Mouse (Mus musculus) gastrocnemius, postnatal 36 days (tissue): Measurements from ENCODE around the gene Ndufaf2. TPM values are rescaled to one million over a fixed set of nuclear protein-coding genes. Genes with fewer than 3 reads are reported as not detected.

Experiments
- DNase-seq, 2 experiments: peaks; one replicate each; pipeline ENCODE4 v3.0.0; 2022
- intact Hi-C: fragments of 180-260 bp; cut with DNase I; formaldehyde crosslinking; loops from one replicate; pipeline ENCODE4 v1.15.1; 2025
- total RNA-seq, 2 experiments: library from RNA; stranded (reverse); gene quantifications; 2 replicates each; pipeline ENCODE4 v1.2.3; 2021

Ndufaf2 gene
- total RNA-seq, 2 experiments from 2014 or later: 13.3 to 17.3 TPM

DNA sequence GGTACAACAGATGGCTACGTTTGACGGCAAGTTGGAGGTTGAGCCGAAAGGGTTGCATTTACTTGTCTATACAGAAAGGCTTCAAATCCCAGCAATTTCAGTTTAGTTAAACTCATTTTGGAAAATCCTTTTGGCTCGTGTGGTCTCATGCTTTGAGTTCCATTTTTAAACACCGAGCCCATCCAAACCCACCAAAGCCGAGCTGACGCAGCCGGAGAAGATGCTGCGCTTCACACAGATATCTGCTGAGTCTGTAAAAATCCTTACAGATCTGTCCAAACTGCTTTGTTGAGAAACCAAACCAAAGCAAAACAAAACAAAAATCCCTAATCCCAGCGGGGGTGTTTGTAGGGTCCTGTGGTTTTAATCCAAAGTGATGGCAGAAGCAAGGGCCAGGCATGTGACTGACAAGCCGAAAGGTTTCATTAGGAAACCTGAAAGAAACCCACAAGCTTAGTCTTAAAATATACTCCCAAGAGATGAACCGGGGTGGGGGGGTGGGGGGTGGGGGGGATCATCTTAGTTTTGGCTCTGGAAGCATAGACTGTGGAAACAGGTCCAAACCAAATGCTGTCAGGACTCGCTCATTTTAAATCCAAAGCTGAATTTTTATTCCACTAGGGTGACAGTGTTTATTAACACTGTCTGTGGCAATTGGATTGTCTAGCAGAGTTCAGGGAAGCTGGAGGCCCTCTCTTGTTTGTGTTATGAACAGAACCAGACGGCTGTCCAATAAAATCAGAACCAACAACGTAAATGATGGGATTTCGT, 181.4 kb downstream of the Ndufaf2 start:
- intact Hi-C loops: no loop called here
- DNase-seq: no peak

DNA sequence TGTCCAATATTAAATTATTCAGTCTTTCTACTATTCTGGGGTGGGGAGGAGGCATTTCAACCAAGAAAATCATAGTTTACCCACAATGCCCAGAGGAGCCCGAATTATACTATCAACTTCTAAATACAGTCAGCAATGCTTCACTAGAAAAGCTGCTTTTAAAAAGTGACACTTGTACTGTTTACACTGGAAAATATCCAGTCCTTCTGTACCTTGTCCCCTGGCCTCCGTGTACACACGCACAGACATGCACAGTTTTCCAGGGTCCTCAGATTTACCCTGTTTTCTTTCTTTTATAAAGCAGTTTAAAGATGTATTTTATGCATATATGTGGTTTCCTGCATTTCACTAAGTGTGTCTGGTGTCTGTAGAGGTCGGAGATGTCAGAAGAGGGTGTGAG, 186.0 kb downstream of the Ndufaf2 start:
- DNase-seq: no peak
- intact Hi-C loops: no loop called here

DNA sequence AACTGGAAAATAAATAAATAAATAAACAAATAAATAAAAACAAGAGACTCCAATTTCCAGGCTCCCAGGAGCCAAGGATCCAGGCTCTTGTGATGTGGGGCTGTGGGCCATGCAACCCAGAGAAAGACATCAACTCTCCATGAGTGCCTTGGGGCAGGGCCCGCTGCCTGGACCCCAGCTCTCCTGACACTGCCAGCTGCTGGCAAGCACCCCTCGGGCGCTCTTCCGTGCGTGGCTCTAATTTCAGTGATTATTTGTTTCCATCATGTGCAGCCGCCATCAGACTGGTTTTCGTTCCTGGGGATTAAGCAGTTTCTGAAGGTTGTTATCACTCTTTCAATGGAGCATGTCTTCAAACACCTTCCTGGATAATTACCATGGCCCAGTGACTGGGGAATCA, 186.6 kb downstream of the Ndufaf2 start:
- no peak for DNase-seq
- intact Hi-C loops: no loop called here

DNA sequence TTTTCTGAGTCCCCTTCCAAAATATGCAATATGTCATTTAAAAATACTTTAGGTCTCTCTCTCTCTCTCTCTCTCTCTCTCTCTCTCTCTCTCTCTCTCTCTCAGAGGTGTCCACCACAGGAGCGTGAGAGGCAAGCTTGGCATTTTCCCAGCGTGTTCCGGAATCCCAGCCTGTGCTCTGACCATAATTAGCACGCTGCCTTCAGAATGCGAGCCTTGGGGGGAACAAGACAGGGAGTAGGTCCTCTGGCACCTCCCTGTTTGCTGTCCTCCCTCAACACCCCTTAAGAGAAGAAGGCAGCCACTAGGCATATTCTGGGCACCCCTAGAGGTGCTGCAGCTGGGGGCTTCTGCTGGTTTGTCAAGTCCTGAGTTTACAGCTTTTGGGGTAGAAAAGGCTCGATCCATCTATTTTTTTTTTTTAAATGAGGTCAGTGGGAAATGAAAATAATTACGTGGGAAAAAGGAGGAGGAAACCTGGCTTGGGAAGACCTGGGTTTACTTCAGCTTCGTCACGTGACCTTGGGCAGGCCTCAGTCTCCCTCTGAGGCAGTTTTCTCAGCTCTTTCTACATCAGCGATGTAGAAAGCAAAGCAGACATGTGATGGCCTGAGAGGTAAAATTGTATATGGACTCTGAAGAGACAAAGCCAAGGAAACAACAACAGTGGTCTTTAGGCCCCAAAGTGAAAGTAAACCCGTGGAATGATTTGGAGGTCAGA, 187.8 kb downstream of the Ndufaf2 start:
- DNase-seq: no peak
- intact Hi-C loops: no loop called here

DNA sequence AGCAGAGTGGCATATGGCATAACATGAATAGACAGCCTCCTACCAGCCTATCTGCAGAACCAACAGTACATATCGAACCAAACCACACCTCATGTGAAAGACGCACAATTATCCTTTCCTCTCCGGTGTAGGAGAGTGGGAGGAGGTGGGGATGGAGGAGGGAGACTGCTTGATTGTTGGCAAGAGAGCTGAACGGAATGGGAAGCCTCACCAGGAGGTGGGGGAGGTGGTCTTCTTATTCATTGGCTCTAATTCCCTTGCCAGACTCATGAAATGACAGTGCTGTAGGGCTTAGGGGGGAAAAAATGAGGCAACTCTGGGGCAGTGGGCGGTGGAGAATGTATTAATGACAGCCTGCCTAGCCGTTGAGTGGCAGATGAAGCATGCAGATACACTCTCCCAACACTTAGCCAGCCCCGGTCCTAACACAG, 188.4 kb downstream of the Ndufaf2 start:
- intact Hi-C loops: no loop called here
- DNase-seq: no peak

DNA sequence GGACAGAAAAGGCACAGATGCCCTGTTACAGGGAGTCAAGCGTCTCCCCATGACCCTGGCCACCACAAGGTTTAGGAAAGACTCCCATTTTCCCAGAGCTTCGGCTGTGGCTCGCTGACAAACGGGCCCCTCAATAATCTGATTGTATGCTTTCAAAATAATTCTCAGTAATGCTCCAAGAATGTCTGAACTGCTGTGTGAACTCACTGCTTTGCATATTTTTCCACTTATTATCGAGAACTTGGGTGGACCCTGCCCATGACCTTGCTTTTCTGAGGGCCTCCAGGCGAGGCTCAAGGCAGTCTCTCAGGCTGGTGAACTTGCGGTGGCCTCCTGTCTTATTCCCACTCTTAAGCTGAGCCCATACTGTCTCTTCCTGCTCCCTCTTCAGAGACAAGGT, 193.8 kb downstream of the Ndufaf2 start:
- intact Hi-C loops: no loop called here
- DNase-seq: no peak

DNA sequence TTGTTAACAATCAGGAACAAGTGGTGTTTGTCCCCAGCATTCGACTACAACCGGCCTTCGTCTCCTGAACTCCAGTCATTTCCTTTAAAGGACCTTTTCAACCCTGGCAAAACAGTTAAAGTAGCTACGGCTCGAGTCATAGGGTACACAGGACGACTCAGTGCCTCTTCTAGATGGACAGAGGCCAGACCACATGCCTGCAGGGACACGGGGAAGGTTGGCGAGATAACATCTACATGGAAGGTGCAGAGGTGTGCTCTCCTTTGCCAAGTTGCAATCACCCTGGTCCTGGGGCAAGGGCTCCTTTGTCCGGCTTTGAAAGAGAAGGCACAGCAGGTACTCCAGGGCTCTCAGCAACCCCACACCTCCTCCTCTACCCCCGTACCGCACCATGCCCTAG, 195.0 kb downstream of the Ndufaf2 start:
- intact Hi-C loops: no loop called here
- DNase-seq: no peak

DNA sequence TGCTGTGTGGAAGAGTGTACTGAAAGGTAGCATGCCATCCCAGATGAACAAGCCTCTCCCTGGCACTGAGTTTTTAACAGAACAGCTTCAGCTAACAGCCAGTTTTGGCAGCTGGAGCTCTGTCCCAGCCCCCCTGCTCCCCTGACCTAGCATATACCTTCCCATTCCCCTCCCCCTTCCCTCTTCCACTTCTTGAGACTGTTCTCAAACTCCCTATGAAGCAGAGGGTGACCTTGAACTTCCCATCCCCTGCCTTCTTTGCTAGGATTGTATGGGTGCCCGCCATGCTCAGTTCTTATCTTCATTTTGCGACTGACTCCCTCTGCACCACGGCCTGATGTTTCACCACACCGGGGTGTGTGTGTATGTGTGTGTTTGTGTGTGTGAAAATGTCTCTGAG, 195.7 kb downstream of the Ndufaf2 start:
- no peak for DNase-seq
- intact Hi-C loops: no loop called here

DNA sequence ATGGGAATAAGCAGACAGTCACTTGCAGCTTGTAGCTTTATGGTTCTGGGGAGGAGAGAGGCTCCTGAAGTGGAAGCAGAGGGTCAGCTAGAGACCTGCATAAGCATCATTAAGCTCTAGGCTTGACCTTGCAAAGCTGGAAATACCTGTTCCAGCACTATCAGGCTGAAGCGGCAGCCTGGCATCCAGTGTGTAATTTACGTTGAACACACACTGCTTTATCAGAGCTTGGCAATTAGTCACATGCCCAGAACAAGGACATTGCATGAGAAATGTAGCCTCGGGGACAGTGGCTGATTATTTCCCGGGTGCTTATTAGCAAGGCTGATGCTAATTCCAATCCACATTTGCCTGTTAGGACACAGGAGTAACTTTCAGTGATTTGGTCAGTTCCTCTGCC, 196.5 kb downstream of the Ndufaf2 start:
- no peak for DNase-seq
- intact Hi-C loops: no loop called here

DNA sequence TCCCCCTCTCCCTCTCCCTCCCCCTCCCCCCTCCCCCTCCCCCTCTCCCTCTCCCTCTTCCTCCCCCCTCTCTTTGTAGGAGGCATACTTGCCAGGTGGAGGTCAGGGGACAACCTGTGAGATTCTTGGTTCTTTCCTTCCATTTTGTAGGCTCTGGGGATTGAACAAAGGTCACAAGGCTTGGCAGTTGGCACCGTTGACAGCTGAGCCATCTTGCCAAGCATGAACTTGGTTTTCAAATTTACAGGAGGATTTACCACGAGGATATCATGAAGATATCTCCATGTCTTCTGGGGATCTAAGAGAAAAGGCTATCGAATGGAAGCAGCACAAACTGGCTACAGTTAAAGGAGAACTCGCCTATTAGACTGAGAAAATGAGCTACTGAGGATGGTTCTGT, 196.9 kb downstream of the Ndufaf2 start:
- DNase-seq: no peak
- intact Hi-C loops: no loop called here

DNA sequence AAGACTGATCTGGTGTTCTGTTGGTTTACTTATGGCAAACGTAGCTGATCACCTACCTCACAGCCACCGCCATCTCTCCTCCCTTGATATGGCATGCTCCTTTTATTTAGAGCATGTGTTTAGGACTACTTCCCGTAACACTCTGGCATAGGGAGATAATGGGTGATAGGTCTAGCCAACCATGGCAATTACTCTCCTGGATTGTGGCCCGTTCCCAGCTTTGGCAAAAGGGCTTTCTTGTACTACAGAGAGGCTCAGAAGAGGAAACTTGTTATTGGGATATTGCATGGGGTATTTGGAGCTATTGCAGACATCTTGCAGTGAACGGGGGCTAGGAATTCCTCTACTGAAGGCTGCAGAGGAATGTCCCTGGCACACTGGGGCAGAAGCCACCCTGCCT, 197.9 kb downstream of the Ndufaf2 start:
- intact Hi-C loops: no loop called here
- DNase-seq: no peak

DNA sequence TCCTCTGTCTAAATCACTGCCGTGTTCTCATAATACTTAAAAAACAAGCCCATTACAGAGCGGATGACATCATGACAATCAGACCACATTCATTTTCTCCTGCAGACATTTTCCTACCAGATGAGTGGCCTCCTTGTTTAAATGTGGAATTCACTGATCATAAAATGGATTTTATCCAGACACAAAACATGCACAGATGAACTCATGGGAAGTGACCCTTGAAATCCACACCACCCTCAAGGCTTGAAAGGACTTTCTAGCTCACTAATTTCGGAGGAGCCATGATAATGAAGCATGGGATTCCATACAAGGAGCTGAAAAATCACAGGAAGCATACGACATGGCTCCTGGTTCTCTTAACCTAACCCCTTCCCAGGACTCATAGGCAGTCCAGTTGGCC, 198.5 kb downstream of the Ndufaf2 start:
- intact Hi-C loops: no loop called here
- no peak for DNase-seq

DNA sequence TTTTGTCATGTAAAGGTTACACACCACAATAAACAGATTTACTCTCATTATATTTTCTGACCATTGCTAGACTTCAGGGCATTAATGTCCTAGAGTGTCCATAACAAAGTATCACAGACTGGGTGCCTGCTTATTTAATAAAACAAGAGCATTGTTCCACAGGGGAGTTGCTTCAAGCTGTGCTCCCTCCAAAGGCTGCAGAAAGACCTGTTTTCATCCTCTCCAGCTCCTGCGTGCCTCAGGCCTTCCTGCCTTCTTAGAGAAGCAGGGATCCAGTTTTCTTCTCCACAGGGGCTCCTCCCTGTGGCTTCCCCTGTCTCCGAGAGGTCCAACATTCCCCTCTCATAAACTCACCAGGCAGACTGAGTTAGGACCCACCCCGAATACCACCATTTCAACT, 202.2 kb downstream of the Ndufaf2 start:
- DNase-seq: no peak
- intact Hi-C loops: no loop called here

DNA sequence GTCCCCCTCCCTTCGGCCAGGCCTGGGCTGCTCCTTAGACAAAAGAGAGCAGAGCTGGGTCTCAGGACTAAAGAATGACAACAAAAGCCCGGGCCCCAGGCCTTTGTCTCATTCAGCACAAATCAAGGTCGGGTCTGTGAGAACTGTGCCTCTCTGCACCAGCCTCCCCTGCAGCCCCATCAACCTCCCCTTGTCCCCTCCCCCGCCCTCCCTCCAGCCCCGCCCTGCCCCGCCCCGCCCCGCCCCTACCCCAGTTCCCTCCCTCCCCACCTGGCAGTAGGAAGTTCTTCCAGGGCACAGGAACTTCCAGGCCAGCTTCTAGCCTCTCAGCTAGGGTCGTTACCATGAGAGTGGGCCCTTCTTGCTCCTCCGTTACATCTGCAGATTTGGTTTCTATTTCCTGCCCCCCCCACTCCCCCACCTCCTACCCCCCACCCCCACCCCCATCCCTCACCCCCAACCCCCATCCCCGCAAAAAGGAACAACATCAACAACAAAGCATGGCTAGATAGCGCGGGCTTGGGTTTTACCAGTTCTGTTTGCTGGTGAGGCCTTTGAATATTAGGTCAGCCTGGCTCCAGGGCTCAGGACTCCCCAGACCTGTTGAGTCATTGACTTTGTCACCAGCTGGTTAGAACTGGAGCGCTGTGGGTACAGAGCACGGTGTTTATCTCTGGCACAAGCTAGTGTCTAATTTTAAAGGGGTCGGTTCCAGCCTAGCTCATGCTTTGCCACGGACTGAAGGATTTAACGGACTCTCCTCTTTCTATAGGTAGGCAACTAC, 202.9 kb downstream of the Ndufaf2 start:
- intact Hi-C loops: no loop called here
- no peak for DNase-seq

DNA sequence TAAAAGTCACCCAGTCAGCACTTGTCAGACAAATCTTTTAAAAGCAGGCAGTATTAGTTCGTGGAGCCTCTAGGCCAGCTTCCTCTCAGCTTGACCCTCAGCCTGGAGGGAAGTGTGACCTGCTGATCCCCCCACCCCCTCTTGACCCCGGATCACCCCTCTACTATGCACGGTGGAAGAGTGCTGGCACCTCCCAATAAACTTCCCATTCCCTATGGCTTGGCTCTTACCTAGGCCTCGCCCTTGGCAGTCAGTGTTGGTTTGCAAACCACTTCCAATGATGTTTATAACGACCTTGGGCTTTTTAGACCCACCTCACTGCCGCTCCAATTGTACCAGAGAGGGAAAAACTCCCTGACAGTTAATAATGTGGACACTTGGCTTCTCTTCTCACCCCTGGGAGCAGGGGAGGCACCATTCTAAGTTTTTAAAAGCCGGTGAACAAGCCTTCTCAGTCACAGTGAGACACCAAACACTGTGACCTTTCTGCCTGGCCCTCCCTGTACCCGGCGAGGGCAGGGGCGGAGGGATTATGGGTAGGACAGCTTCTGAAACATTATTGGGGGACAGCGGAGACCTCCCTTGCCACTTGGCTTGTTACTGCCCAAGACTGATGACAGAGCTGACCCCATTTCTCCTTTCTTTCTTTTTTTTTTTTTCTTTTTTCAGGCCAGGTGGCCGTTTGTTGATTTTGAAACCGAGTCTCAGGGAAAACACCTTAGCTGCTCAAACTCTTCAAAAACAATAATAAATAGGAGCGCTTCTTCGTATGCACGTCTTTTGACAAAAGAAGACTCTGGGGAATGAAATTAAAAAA, 203.8 kb downstream of the Ndufaf2 start:
- DNase-seq: no peak
- intact Hi-C loops: no loop called here

DNA sequence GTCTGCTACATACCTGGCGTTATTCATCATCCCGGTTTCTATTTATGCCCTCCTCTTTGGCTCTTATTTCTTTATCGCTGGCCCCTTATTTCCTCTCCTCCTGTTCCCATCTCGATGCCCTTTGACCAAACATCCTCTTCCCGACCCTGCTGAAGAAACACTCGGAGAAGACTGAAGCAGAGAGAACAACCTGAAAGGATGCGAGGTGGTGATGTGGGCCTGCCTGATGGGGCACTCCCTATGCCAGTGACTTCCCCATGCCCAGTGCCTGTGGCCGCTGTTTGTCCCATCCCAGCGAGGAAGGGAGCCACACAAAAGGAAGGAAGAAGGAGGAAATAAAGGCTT, 204.4 kb downstream of the Ndufaf2 start:
- DNase-seq: no peak
- intact Hi-C loops: no loop called here

Other genes starting within 250 kb of the Ndufaf2 start
- 10 to 100 TPM; 12.4 to 14.4 TPM for gene Smim15, start 114.2 kb downstream of the Ndufaf2 start, total RNA-seq
- gene Ercc8, start 108 bp upstream of the Ndufaf2 start, total RNA-seq: 1 to 10 TPM; 3.8 to 5.1 TPM
- gene Elovl7, start 55.8 kb upstream of the Ndufaf2 start, total RNA-seq: under 1 TPM; 0.15 to 0.20 TPM
- under 1 TPM; 0.20 TPM for gene Depdc1b, start 157.7 kb upstream of the Ndufaf2 start, total RNA-seq